Mouse (Mus musculus) lung, adult 2 months (tissue): ENCODE data around the gene Emc3.

Experiments
- CTCF ChIP-seq: fragments of 200-500 bp; IDR thresholded peaks from 2 replicates; pipeline ENCODE4 v1.5.1; 2011; ENCODE audit warnings: mild to moderate bottlenecking, low read length, control low read depth; ENCODE audit not compliant: insufficient read depth
- POLR2A ChIP-seq: fragments of 200-500 bp; IDR thresholded peaks from 2 replicates; pipeline ENCODE4 v1.6.1; 2011; ENCODE audit warnings: low read depth, mild to moderate bottlenecking, control low read depth, low read length, borderline replicate concordance; ENCODE audit errors: extremely low read depth

DNA sequence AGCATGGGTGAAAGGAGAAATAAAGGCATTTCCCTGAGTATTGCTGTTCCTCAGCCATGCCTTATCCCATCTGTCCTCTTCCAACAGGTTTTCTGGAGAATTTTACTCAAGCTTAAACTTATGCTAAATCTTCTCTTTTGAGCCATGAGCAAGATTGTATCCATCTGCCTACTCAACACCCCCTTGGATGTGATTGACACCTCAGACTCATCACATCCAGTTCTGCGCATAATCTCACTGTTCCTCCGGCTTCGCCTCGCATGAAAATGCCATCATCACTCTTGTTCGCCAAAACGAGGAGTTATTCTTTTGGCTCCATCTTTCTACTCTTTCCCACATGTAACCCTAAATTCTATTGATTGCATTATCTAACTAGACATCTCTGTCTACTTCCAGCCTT lies 44.6 kb upstream of the Emc3 start:
- TF ChIP-seq CTCF (no peak), POLR2A (no peak)
